ENCODE assay signal across 22 mouse cellular contexts in the genomic region with DNA sequence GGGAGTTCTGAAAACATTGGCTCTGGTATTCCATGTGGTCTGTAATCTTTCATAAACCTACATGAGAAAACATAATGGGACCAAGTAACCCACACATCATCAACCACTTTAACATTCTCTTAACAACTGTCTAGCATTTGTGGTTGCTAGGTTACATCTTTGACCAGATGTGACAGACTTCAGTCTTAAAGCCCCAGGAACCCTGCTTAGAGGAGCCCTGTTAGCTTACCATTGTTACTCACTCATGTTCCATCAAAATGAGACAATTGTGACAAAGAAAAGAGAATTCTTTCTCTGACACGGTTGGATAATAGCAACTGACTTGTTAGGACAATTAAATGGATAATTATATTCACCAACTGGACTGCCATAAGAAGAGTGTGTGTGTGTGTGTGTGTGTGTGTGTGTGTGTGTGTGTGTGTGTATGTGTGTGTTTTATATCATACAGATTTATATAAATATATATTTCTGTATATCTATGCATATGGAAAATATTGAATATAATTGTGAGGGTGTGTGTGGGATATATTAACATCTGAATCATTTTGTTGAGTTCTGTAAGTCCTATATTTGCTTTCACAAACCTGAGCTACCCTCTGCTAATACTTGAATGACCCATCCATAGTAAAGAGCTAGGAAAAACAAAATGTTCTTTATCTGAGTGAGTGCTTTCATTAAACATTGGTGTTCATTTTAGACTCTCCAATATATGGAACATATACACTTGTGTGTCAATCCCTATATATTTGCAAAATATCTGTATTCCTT.
DNase-seq lines count a peak whose midpoint lies in the region; ATAC-seq lines count a peak whose summit lies in the region.
"Had no signal": no experiment of that assay in that cellular context is flagged by ENCODE, and none has a peak within 500 bp of the region (broad histone marks: within the 10 kb centered on the region; RNA-seq: fewer than 3 reads in every experiment).

No protein-coding gene starts in this region.

- no peak overlapping the region for H3K27ac ChIP-seq in forebrain, embryonic 11.5 days (ENCODE audit: low read depth, low read length)
- H3K27ac ChIP-seq in forebrain, embryonic 10.5 days, result no peak overlapping the region
- H3K27ac ChIP-seq in midbrain, embryonic 11.5 days (ENCODE audit: low read depth, low read length), result no peak overlapping the region
- H3K27ac ChIP-seq in midbrain, embryonic 15.5 days, result no peak overlapping the region
- H3K27ac ChIP-seq: embryonic facial prominence, embryonic 13.5 days; left cerebral cortex, adult 2 months; limb, embryonic 15.5 days; liver, embryonic 14.5 days had no signal

- no peak overlapping the region for H3K9ac ChIP-seq in forebrain, embryonic 11.5 days (ENCODE audit: low read length)
- no peak overlapping the region for H3K9ac ChIP-seq in midbrain, embryonic 11.5 days (ENCODE audit: low read length)
- H3K9ac ChIP-seq in midbrain, embryonic 15.5 days, result no peak overlapping the region
- H3K9ac ChIP-seq: embryonic facial prominence, embryonic 13.5 days; limb, embryonic 15.5 days; liver, embryonic 14.5 days; lung, embryonic 14.5 days had no signal

- no peak overlapping the region for H3K4me3 ChIP-seq in forebrain, embryonic 11.5 days (ENCODE audit: low read depth, low read length)
- H3K4me3 ChIP-seq in forebrain, embryonic 10.5 days, result no peak overlapping the region
- no peak overlapping the region for H3K4me3 ChIP-seq in midbrain, embryonic 11.5 days (ENCODE audit: low read depth, low read length)
- H3K4me3 ChIP-seq in midbrain, embryonic 15.5 days, result no peak overlapping the region
- H3K4me3 ChIP-seq: embryonic facial prominence, embryonic 13.5 days; left cerebral cortex, adult 2 months; limb, embryonic 15.5 days had no signal

- no peaks in the 10 kb centered on the region for H3K4me1 ChIP-seq in forebrain, embryonic 11.5 days (replicated peaks; ENCODE audit: control insufficient read depth, insufficient read depth, low read length)
- H3K4me1 ChIP-seq in forebrain, embryonic 10.5 days, result peaks cover 11% of the 10 kb centered on the region
- peaks cover 6% of the 10 kb centered on the region; the same call in 1 of the 2 replicates for H3K4me1 ChIP-seq in midbrain, embryonic 11.5 days (ENCODE audit: control insufficient read depth, insufficient read depth, low read length)
- peaks cover 3% of the 10 kb centered on the region; the same call in 1 of the 2 replicates for H3K4me1 ChIP-seq in midbrain, embryonic 15.5 days
- H3K4me1 ChIP-seq: embryonic facial prominence, embryonic 13.5 days; limb, embryonic 15.5 days had no signal

- no peaks in the 10 kb centered on the region for H3K36me3 ChIP-seq in forebrain, embryonic 11.5 days (ENCODE audit: control insufficient read depth, insufficient read depth, low read length)
- H3K36me3 ChIP-seq in forebrain, embryonic 10.5 days (replicated peaks), result no peaks in the 10 kb centered on the region
- no peaks in the 10 kb centered on the region for H3K36me3 ChIP-seq in midbrain, embryonic 11.5 days (ENCODE audit: control insufficient read depth, insufficient read depth, low read length)
- no peaks in the 10 kb centered on the region for H3K36me3 ChIP-seq in midbrain, embryonic 15.5 days (replicated peaks)
- H3K36me3 ChIP-seq: embryonic facial prominence, embryonic 13.5 days; limb, embryonic 15.5 days had no signal

- DNase-seq in forebrain, embryonic 11.5 days (ENCODE audit: low spot score), result no peak
- no peak for DNase-seq in forebrain, embryonic 10.5 days (ENCODE audit: extremely low spot score, low spot score)
- peak; percentile 84 for DNase-seq in midbrain, embryonic 11.5 days (ENCODE audit: low spot score, missing footprints)
- DNase-seq in embryo, embryonic 10.5 days (ENCODE audit: low spot score), result peak; percentile 56
- DNase-seq in retina, embryonic 14.5 days (ENCODE audit: low spot score), result peak; percentile 73
- no peak for DNase-seq in thymus, postnatal 25 days
- DNase-seq: adrenal gland, postnatal 14 days; cerebellum, adult 8-10 months; cerebellum, postnatal 36 days; gastrocnemius, postnatal 10 days; kidney, adult 18-20 months; kidney, postnatal 10 days; left cerebral cortex, postnatal 4 days; lung, embryonic 14.5 days; thymus, adult 18-20 months had no signal

- peak; percentile 82 for ATAC-seq in forebrain, embryonic 11.5 days (replicated peaks; ENCODE audit: low FRiP score)
- ATAC-seq in midbrain, embryonic 11.5 days (ENCODE audit: low FRiP score), result peak; percentile 94
- ATAC-seq in midbrain, embryonic 15.5 days (replicated peaks), result no peak; the same call in 1 of the 2 replicates
- ATAC-seq: CD4-positive, CD25-positive, alpha-beta regulatory T cell, adult 4 months had no signal

- no peak overlapping the region for H3K4me2 ChIP-seq in forebrain, embryonic 11.5 days (ENCODE audit: low read depth, low read length, severe bottlenecking)
- no peak overlapping the region for H3K4me2 ChIP-seq in midbrain, embryonic 11.5 days
- no peak overlapping the region for H3K4me2 ChIP-seq in midbrain, embryonic 15.5 days
- H3K4me2 ChIP-seq: embryonic facial prominence, embryonic 13.5 days; heart, embryonic 11.5 days; limb, embryonic 15.5 days; lung, embryonic 14.5 days had no signal

- WGBS in forebrain, embryonic 11.5 days, result 9% methylated on average over 1 of the region's 1 CpGs
- WGBS in forebrain, embryonic 10.5 days, result 39% methylated on average over 1 of the region's 1 CpGs
- WGBS in midbrain, embryonic 11.5 days, result 12% methylated on average over 1 of the region's 1 CpGs
- WGBS in midbrain, embryonic 15.5 days, result 2% methylated on average over 1 of the region's 1 CpGs

- H3K27me3 ChIP-seq in forebrain, embryonic 11.5 days (ENCODE audit: control insufficient read depth, insufficient read depth, low read length), result no peaks in the 10 kb centered on the region
- no peaks in the 10 kb centered on the region for H3K27me3 ChIP-seq in forebrain, embryonic 10.5 days (ENCODE audit: poor library complexity, severe bottlenecking)
- peaks cover 7% of the 10 kb centered on the region for H3K27me3 ChIP-seq in midbrain, embryonic 11.5 days (ENCODE audit: control insufficient read depth, insufficient read depth, low read length)
- no peaks in the 10 kb centered on the region for H3K27me3 ChIP-seq in midbrain, embryonic 15.5 days (replicated peaks)
- H3K27me3 ChIP-seq: embryonic facial prominence, embryonic 13.5 days; limb, embryonic 15.5 days had no signal

- no peaks in the 10 kb centered on the region for H3K9me3 ChIP-seq in forebrain, embryonic 11.5 days (ENCODE audit: control insufficient read depth, low read length)
- H3K9me3 ChIP-seq in forebrain, embryonic 10.5 days, result no peaks in the 10 kb centered on the region
- H3K9me3 ChIP-seq in midbrain, embryonic 11.5 days (ENCODE audit: control insufficient read depth, low read length), result no peaks in the 10 kb centered on the region
- no peaks in the 10 kb centered on the region for H3K9me3 ChIP-seq in midbrain, embryonic 15.5 days
- H3K9me3 ChIP-seq: embryonic facial prominence, embryonic 13.5 days; limb, embryonic 15.5 days had no signal

Comparison
In these comparisons a context has a peak if more than half of its experiments do, and no peak if none do; other contexts are left out.
1. DNase-seq: peak in midbrain, embryonic 11.5 days (single experiment), embryo, embryonic 10.5 days (single experiment) and retina, embryonic 14.5 days (single experiment); none in forebrain, embryonic 11.5 days (single experiment), forebrain, embryonic 10.5 days (single experiment) and thymus, postnatal 25 days (single experiment).